Mouse (Mus musculus) forebrain, embryonic 15.5 days (tissue): ENCODE results near the gene Olfr1016. TPM values are rescaled to one million over a fixed set of nuclear protein-coding genes. Genes with fewer than 3 reads are reported as not detected.

Experiments
- ATAC-seq: fragments of 200-750 bp; cut with Nextera tagmentation; replicated peaks from 2 replicates; pipeline ENCODE4 v1.8.0; 2017; ENCODE audit warnings: mild to moderate bottlenecking, moderate TSS enrichment, moderate library complexity
- H3K27ac ChIP-seq: fragments of 300-500 bp; sonication (generic); replicated peaks from 2 replicates; pipeline ENCODE4 v1.5.1; 2015; ENCODE audit warnings: mild to moderate bottlenecking, inconsistent platforms
- H3K27me3 ChIP-seq: fragments of 300-500 bp; sonication (generic); 2 replicates; pipeline ENCODE4 v1.6.1; 2015; ENCODE audit warnings: inconsistent platforms
- H3K36me3 ChIP-seq: fragments of 300-500 bp; sonication (generic); 2 replicates; pipeline ENCODE4 v1.6.1; 2015; ENCODE audit warnings: mild to moderate bottlenecking, inconsistent platforms
- H3K4me1 ChIP-seq: fragments of 300-500 bp; sonication (generic); 2 replicates; pipeline ENCODE4 v1.6.1; 2015; ENCODE audit warnings: inconsistent platforms
- H3K4me2 ChIP-seq: fragments of 300-500 bp; sonication (generic); replicated peaks from 2 replicates; pipeline ENCODE4 v1.6.1; 2015; ENCODE audit warnings: mild to moderate bottlenecking, inconsistent platforms
- H3K4me3 ChIP-seq: fragments of 300-500 bp; sonication (generic); 2 replicates; pipeline ENCODE4 v1.5.1; 2015; ENCODE audit warnings: mild to moderate bottlenecking, inconsistent platforms
- H3K9ac ChIP-seq: fragments of 300-500 bp; sonication (generic); replicated peaks from 2 replicates; pipeline ENCODE4 v1.6.1; 2015; ENCODE audit warnings: mild to moderate bottlenecking, inconsistent platforms
- H3K9me3 ChIP-seq: fragments of 300-500 bp; sonication (generic); 2 replicates; pipeline ENCODE4 v1.6.1; 2016; ENCODE audit warnings: inconsistent platforms
- WGBS: fragments of 180-500 bp; shearing (Covaris S2); methylation state at CpG from one replicate; pipeline ENCODE4 v1.1.7; 2015; ENCODE audit warnings: mixed read lengths; 5-methylcytosine and 5-hydroxymethylcytosine counted together
- polyA plus RNA-seq: library from polyadenylated mRNA; unstranded; fragments of >200 nt; fragmentation: Nextera tagmentation; extraction: Ambion mirVana; gene quantifications from 2 replicates; pipeline ENCODE4 v1.2.1, GENCODE M21; 2015

Gene Olfr1016
- polyA plus RNA-seq = not detected in 2 replicates

GRCm38 (mm10) chr2:85802444-85802843, at the start of gene Olfr1016:
Olfr1016 (minus strand) TSS chr2:85802544.
- 93% methylated on average over 2 of the region's 2 CpGs for WGBS
- H3K9ac ChIP-seq = no peak within 1 kb of the TSS
- no peak for ATAC-seq

GRCm38 (mm10) chr2:85846730-85847129, 44.4 kb upstream of the Olfr1016 start, which contains the start of gene Olfr1020:
Olfr1020 (plus strand) TSS chr2:85847030.
- Histone ChIP-seq H3K9ac (no peak within 1 kb of the TSS), H3K4me2 (no peak within 1 kb of the TSS), H3K9me3 (no peaks in the 10 kb centered on the region), H3K27ac (no peak within 1 kb of the TSS), H3K27me3 (no peaks in the 10 kb centered on the region), H3K4me3 (no peak within 1 kb of the TSS), H3K4me1 (no peaks in the 10 kb centered on the region), H3K36me3 (no peaks in the 10 kb centered on the region)
- no peak for ATAC-seq
- WGBS = 94% methylated on average over 1 of the region's 1 CpGs

More at GRCm38 (mm10) chr2:85802444-85802843, at the start of gene Olfr1016:
- Histone ChIP-seq H3K27me3 (no peaks in the 10 kb centered on the region), H3K36me3 (no peaks in the 10 kb centered on the region), H3K27ac (no peak within 1 kb of the TSS), H3K9me3 (no peaks in the 10 kb centered on the region), H3K4me2 (no peak within 1 kb of the TSS), H3K4me1 (no peaks in the 10 kb centered on the region), H3K4me3 (no peak within 1 kb of the TSS)

GRCm38 (mm10) chr2:85845383-85845782, 43.0 kb upstream of the Olfr1016 start, which contains the start of gene Olfr1019:
Olfr1019 (minus strand) TSS chr2:85845483.
- no peak within 1 kb of the TSS for H3K4me2 ChIP-seq
- no peak for ATAC-seq
- H3K27me3 ChIP-seq = no peaks in the 10 kb centered on the region

GRCm38 (mm10) chr2:85818179-85818578, 15.8 kb upstream of the Olfr1016 start, which contains the start of gene Olfr1018:
Olfr1018 (plus strand) TSS chr2:85818479.
- H3K4me3 ChIP-seq = no peak within 1 kb of the TSS
- ATAC-seq = no peak
- H3K9me3 ChIP-seq = no peaks in the 10 kb centered on the region
- no peak within 1 kb of the TSS for H3K27ac ChIP-seq
- H3K36me3 ChIP-seq = no peaks in the 10 kb centered on the region
- no peak within 1 kb of the TSS for H3K4me2 ChIP-seq
- no peaks in the 10 kb centered on the region for H3K27me3 ChIP-seq
- H3K9ac ChIP-seq = no peak within 1 kb of the TSS
- H3K4me1 ChIP-seq = no peaks in the 10 kb centered on the region

More at GRCm38 (mm10) chr2:85845383-85845782, 43.0 kb upstream of the Olfr1016 start, which contains the start of gene Olfr1019:
- Histone ChIP-seq H3K27ac (no peak within 1 kb of the TSS), H3K9ac (no peak within 1 kb of the TSS), H3K4me3 (no peak within 1 kb of the TSS), H3K36me3 (no peaks in the 10 kb centered on the region), H3K4me1 (no peaks in the 10 kb centered on the region), H3K9me3 (no peaks in the 10 kb centered on the region)

- Histone ChIP-seq H3K4me1 (no peaks in the 10 kb centered on the region), H3K27me3 (no peaks in the 10 kb centered on the region), H3K4me3 (no peak overlapping the region), H3K27ac (no peak overlapping the region), H3K4me2 (no peak overlapping the region), H3K9me3 (no peaks in the 10 kb centered on the region), H3K36me3 (no peaks in the 10 kb centered on the region), H3K9ac (no peak overlapping the region)
- no peak for ATAC-seq
- WGBS = 95% methylated on average over 4 of the region's 4 CpGs
Measured at GRCm38 (mm10) chr2:85804501-85804900, 2.2 kb upstream of the Olfr1016 start.

GRCm38 (mm10) chr2:85792331-85792730, 10.0 kb downstream of the Olfr1016 start:
- no peak for ATAC-seq
- H3K4me3 ChIP-seq = no peak overlapping the region
- WGBS = 11% methylated on average over 2 of the region's 2 CpGs

GRCm38 (mm10) chr2:85781717-85782116, 20.6 kb downstream of the Olfr1016 start, which contains the start of gene Olfr1015:
Olfr1015 (plus strand) TSS chr2:85782017.
- H3K36me3 ChIP-seq = no peaks in the 10 kb centered on the region
- no peak for ATAC-seq
- no peak within 1 kb of the TSS for H3K9ac ChIP-seq
- no peaks in the 10 kb centered on the region for H3K9me3 ChIP-seq
- H3K27ac ChIP-seq = no peak within 1 kb of the TSS
- no peak within 1 kb of the TSS for H3K4me3 ChIP-seq
- H3K27me3 ChIP-seq = no peaks in the 10 kb centered on the region
- H3K4me1 ChIP-seq = no peaks in the 10 kb centered on the region
- no peak within 1 kb of the TSS for H3K4me2 ChIP-seq

More at GRCm38 (mm10) chr2:85792331-85792730, 10.0 kb downstream of the Olfr1016 start:
- Histone ChIP-seq H3K9me3 (no peaks in the 10 kb centered on the region), H3K36me3 (no peaks in the 10 kb centered on the region), H3K4me2 (no peak overlapping the region), H3K4me1 (no peaks in the 10 kb centered on the region), H3K27ac (no peak overlapping the region), H3K27me3 (no peaks in the 10 kb centered on the region), H3K9ac (no peak overlapping the region)

GRCm38 (mm10) chr2:85772413-85772812, 29.9 kb downstream of the Olfr1016 start, which contains the start of gene Olfr1014:
Olfr1014 (plus strand) TSS chr2:85772713.
- no peaks in the 10 kb centered on the region for H3K9me3 ChIP-seq
- no peak within 1 kb of the TSS for H3K4me2 ChIP-seq
- no peak within 1 kb of the TSS for H3K9ac ChIP-seq
- ATAC-seq = no peak
- H3K27me3 ChIP-seq = no peaks in the 10 kb centered on the region
- H3K27ac ChIP-seq = no peak within 1 kb of the TSS
- no peak within 1 kb of the TSS for H3K4me3 ChIP-seq
- H3K4me1 ChIP-seq = no peaks in the 10 kb centered on the region
- H3K36me3 ChIP-seq = no peaks in the 10 kb centered on the region

GRCm38 (mm10) chr2:85766798-85767197, 35.5 kb downstream of the Olfr1016 start, which contains the start of gene Olfr1013:
Olfr1013 (plus strand) TSS chr2:85767098.
- Histone ChIP-seq H3K4me1 (no peaks in the 10 kb centered on the region), H3K27ac (no peak within 1 kb of the TSS), H3K4me3 (no peak within 1 kb of the TSS), H3K36me3 (no peaks in the 10 kb centered on the region), H3K4me2 (no peak within 1 kb of the TSS), H3K9me3 (no peaks in the 10 kb centered on the region), H3K27me3 (no peaks in the 10 kb centered on the region), H3K9ac (no peak within 1 kb of the TSS)
- ATAC-seq = no peak

- no peak within 1 kb of the TSS for H3K9ac ChIP-seq
- 71% methylated on average over 1 of the region's 1 CpGs for WGBS
- no peak for ATAC-seq
- no peak within 1 kb of the TSS for H3K4me3 ChIP-seq
- H3K36me3 ChIP-seq = no peaks in the 10 kb centered on the region
- no peaks in the 10 kb centered on the region for H3K27me3 ChIP-seq
- no peak within 1 kb of the TSS for H3K27ac ChIP-seq
- H3K4me1 ChIP-seq = no peaks in the 10 kb centered on the region
- H3K9me3 ChIP-seq = no peaks in the 10 kb centered on the region
- H3K4me2 ChIP-seq = no peak within 1 kb of the TSS
Measured at GRCm38 (mm10) chr2:85762666-85763065, 39.7 kb downstream of the Olfr1016 start, which contains the start of gene Olfr1012. Olfr1012 (minus strand) TSS chr2:85762766.

GRCm38 (mm10) chr2:85753822-85754221, 48.5 kb downstream of the Olfr1016 start:
- H3K9me3 ChIP-seq = no peaks in the 10 kb centered on the region
- H3K27ac ChIP-seq = no peak overlapping the region
- H3K9ac ChIP-seq = no peak overlapping the region
- H3K27me3 ChIP-seq = no peaks in the 10 kb centered on the region
- H3K4me2 ChIP-seq = no peak overlapping the region
- H3K36me3 ChIP-seq = no peaks in the 10 kb centered on the region
- 82% methylated on average over 4 of the region's 4 CpGs for WGBS
- no peak overlapping the region for H3K4me3 ChIP-seq
- H3K4me1 ChIP-seq = no peaks in the 10 kb centered on the region
- ATAC-seq = no peak
